Mouse (Mus musculus): Measurements from ENCODE around the gene Tmem131l. TPM values are rescaled to one million over a fixed set of nuclear protein-coding genes. Genes with fewer than 3 reads are reported as not detected.

Tmem131l gene
- polyA plus RNA-seq (2015; fragmentation: Nextera tagmentation; extraction: Ambion mirVana), result 15.5 and 18.3 TPM in 2 replicates

DNA sequence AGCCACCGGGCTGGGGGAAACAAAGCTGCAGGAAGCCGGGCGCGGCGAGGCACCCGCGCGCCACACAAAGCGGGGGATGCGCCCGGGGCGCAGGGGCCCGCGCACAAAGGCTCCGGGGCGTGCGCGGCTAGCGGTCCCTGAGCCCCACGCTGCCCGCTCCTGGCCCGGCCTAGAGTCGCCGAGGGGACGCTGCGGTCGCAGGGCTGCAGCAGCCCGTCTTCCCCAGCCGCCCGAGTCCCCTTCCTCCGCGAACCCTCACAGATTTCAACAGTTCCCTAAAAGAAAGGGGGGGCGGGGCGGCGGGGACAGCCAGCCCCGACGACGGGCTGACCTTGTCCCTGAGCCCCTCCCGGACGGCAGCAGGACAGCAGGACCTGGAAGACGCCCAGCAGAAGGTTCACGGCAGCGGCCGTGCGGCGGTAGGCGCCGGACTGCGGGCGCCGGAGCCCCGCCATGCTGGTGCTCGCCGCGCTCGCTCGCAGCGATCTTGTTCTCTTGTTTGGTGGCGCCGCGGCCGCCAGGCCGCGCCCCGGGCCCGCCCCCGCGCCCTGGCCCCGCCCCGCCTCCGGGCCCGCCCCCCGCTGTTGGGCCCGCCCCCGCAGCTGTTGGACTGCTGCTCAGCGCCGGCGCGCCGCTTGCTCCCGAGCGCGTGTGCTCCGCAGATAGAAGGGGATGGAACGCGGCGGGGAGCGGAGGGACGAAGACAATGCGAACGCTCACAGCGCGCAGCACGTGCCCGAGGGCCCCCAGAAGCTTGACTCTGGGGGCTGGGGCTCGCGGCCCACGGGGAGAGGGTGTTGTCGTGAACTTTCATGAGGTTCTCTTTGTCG, at the start of gene Tmem131l:
Gene Tmem131l, minus strand, starts transcription at position 530 of the 830 bp plus-strand sequence.
- ATAC-seq (ENCODE audit: low FRiP score, low TSS enrichment), result peak; percentile 93
- H3K27me3 ChIP-seq (ENCODE audit: control insufficient read depth, insufficient read depth, low read length), result no peaks in the 10 kb centered on the region
- under 1% methylated on average over 78 of the region's 100 CpGs for whole genome bisulfite sequencing
- H3K9ac ChIP-seq (ENCODE audit: low read length), result peak within 1 kb of the TSS; percentile 88
- H3K4me3 ChIP-seq (ENCODE audit: low read depth, low read length), result peak within 1 kb of the TSS; percentile 96
- H3K4me2 ChIP-seq (replicated peaks; ENCODE audit: low read depth), result peak within 1 kb of the TSS; percentile 100
- TF ChIP-seq CTCF (IDR thresholded peaks at IDR 0.05; ENCODE audit: low read depth) (no peak), EP300 (optimal IDR thresholded peaks at IDR 0.05) (no peak)
- peak; percentile 93 for DNase-seq (ENCODE audit: low spot score)
- H3K4me1 ChIP-seq (replicated peaks; ENCODE audit: control insufficient read depth, insufficient read depth), result peaks cover 8% of the 10 kb centered on the region
- H3K27ac ChIP-seq (replicated peaks), result peak within 1 kb of the TSS; percentile 93
- H3K36me3 ChIP-seq (ENCODE audit: control insufficient read depth, insufficient read depth, low read length), result no peaks in the 10 kb centered on the region
- H3K9me3 ChIP-seq (ENCODE audit: control insufficient read depth, low read length), result no peaks in the 10 kb centered on the region

DNA sequence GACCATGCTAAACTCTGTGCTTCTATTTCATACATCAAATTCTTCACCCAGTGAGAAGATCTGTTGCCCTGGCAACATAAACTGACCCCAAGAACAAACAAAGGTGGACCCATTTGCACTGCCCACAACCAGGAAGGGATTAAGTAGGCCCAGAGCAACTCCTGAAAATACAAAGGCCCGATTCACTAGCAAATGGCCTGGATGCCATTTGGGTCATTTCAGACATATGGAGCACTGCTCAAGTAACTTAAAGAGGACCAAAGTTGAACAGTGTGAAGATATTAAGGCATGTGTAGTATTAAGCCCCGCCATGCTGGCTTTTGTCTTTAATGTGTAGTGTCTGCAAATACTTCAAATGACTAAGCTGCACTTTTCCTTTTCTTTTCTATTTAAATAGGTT, 46.9 kb upstream of the Tmem131l start:
- H3K27ac ChIP-seq (replicated peaks), result no peak overlapping the region
- TF ChIP-seq EP300 (optimal IDR thresholded peaks at IDR 0.05) (no peak), CTCF (IDR thresholded peaks at IDR 0.05; ENCODE audit: low read depth) (no peak)
- no peaks in the 10 kb centered on the region for H3K4me1 ChIP-seq (replicated peaks; ENCODE audit: control insufficient read depth, insufficient read depth)
- H3K4me3 ChIP-seq (ENCODE audit: low read depth, low read length), result no peak overlapping the region
- H3K36me3 ChIP-seq (ENCODE audit: control insufficient read depth, insufficient read depth, low read length), result no peaks in the 10 kb centered on the region
- DNase-seq (ENCODE audit: low spot score), result no peak
- H3K9me3 ChIP-seq (ENCODE audit: control insufficient read depth, low read length), result no peaks in the 10 kb centered on the region
- no peaks in the 10 kb centered on the region for H3K27me3 ChIP-seq (ENCODE audit: control insufficient read depth, insufficient read depth, low read length)
- H3K9ac ChIP-seq (ENCODE audit: low read length), result no peak overlapping the region
- H3K4me2 ChIP-seq (replicated peaks; ENCODE audit: low read depth), result no peak overlapping the region
- 65% methylated on average over 2 of the region's 2 CpGs for WGBS
- no peak for ATAC-seq (ENCODE audit: low FRiP score, low TSS enrichment)

DNA sequence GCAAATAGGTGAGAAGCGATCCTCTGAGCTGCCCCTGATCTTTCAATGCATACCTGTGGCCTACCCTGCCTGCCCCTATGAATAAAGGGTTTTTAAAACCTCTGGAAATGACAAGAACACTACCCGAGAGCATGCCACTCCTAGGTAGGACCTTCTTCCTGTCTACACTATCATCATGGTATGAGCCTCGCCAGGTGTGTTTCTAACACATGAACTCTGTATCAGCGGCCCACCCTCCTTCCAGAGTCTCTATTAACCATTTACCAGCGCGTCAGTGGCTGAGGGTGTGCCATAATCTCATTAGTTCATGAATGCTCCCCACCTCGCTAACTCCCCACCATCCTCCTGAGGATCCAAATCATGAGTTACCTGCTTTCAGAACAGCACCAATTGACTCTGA, 46.4 kb upstream of the Tmem131l start:
- WGBS, result 82% methylated on average over 7 of the region's 7 CpGs
- Histone ChIP-seq H3K4me1 (replicated peaks; ENCODE audit: control insufficient read depth, insufficient read depth) (no peaks in the 10 kb centered on the region), H3K36me3 (ENCODE audit: control insufficient read depth, insufficient read depth, low read length) (no peaks in the 10 kb centered on the region), H3K27me3 (ENCODE audit: control insufficient read depth, insufficient read depth, low read length) (no peaks in the 10 kb centered on the region), H3K27ac (replicated peaks) (no peak overlapping the region), H3K4me3 (ENCODE audit: low read depth, low read length) (no peak overlapping the region), H3K9ac (ENCODE audit: low read length) (no peak overlapping the region), H3K4me2 (replicated peaks; ENCODE audit: low read depth) (no peak overlapping the region), H3K9me3 (ENCODE audit: control insufficient read depth, low read length) (no peaks in the 10 kb centered on the region)
- TF ChIP-seq EP300 (optimal IDR thresholded peaks at IDR 0.05), result no peak
- no peak for TF ChIP-seq CTCF (IDR thresholded peaks at IDR 0.05; ENCODE audit: low read depth)
- ATAC-seq (ENCODE audit: low FRiP score, low TSS enrichment), result no peak
- DNase-seq (ENCODE audit: low spot score), result no peak

DNA sequence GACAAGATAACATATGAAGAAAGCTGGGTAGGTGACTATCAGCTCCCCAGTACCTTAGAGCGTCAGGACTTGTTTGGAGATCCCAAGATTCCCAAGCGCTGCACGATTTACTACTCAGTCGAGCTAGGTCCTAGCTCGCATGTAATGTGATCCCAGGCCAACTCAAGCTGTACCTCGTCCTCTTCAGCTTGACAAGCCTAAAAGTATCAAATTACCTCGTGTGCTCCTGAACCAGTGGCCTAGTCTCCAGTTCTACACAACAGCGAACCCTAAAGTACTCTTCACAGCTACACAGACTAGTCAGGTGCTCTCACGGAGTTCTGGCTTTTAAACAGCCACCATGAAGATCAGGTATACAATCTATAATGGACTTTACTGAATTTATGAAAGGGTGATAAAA, 45.5 kb upstream of the Tmem131l start:
- DNase-seq (ENCODE audit: low spot score), result no peak
- H3K36me3 ChIP-seq (ENCODE audit: control insufficient read depth, insufficient read depth, low read length), result no peaks in the 10 kb centered on the region
- 37% methylated on average over 9 of the region's 9 CpGs for WGBS
- H3K4me3 ChIP-seq (ENCODE audit: low read depth, low read length), result no peak overlapping the region
- no peaks in the 10 kb centered on the region for H3K9me3 ChIP-seq (ENCODE audit: control insufficient read depth, low read length)
- H3K4me1 ChIP-seq (replicated peaks; ENCODE audit: control insufficient read depth, insufficient read depth), result no peaks in the 10 kb centered on the region
- H3K9ac ChIP-seq (ENCODE audit: low read length), result no peak overlapping the region
- TF ChIP-seq CTCF (IDR thresholded peaks at IDR 0.05; ENCODE audit: low read depth), result no peak
- no peak for TF ChIP-seq EP300 (optimal IDR thresholded peaks at IDR 0.05)
- H3K4me2 ChIP-seq (replicated peaks; ENCODE audit: low read depth), result no peak overlapping the region
- H3K27me3 ChIP-seq (ENCODE audit: control insufficient read depth, insufficient read depth, low read length), result no peaks in the 10 kb centered on the region
- no peak for ATAC-seq (ENCODE audit: low FRiP score, low TSS enrichment)
- H3K27ac ChIP-seq (replicated peaks), result no peak overlapping the region

DNA sequence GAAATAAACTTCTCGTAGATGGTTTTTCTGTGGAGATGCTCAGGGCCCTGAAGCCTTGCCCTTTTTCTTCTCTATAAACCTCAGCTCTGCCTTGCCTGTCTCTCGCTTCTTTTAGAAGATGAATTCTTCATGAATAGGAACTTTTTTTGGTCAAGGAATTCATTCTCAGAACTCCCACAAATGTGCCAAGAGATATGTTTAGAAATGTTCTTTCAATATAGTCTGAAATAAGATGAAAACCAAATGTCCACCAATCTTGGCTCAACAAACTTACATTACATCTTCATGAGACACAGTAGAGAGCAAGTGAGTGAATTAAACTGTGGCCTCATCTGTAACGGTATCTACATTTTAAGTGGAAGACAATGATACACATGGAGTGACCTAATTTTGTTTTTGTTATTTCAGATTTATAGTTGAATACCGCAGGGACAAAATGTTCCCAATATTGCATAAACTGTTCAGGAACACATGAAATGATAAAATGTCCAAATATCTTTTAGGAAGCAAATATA, 41.3 kb upstream of the Tmem131l start:
- Histone ChIP-seq H3K9me3 (ENCODE audit: control insufficient read depth, low read length) (no peaks in the 10 kb centered on the region), H3K27ac (replicated peaks) (no peak overlapping the region), H3K36me3 (ENCODE audit: control insufficient read depth, insufficient read depth, low read length) (no peaks in the 10 kb centered on the region), H3K4me2 (replicated peaks; ENCODE audit: low read depth) (no peak overlapping the region), H3K27me3 (ENCODE audit: control insufficient read depth, insufficient read depth, low read length) (no peaks in the 10 kb centered on the region), H3K4me3 (ENCODE audit: low read depth, low read length) (no peak overlapping the region), H3K4me1 (replicated peaks; ENCODE audit: control insufficient read depth, insufficient read depth) (no peaks in the 10 kb centered on the region), H3K9ac (ENCODE audit: low read length) (no peak overlapping the region)
- ATAC-seq (ENCODE audit: low FRiP score, low TSS enrichment) (no peak), DNase-seq (ENCODE audit: low spot score) (no peak)
- no peak for TF ChIP-seq CTCF (IDR thresholded peaks at IDR 0.05; ENCODE audit: low read depth)
- no peak for TF ChIP-seq EP300 (optimal IDR thresholded peaks at IDR 0.05)
- WGBS, result 52% methylated on average over 4 of the region's 4 CpGs

DNA sequence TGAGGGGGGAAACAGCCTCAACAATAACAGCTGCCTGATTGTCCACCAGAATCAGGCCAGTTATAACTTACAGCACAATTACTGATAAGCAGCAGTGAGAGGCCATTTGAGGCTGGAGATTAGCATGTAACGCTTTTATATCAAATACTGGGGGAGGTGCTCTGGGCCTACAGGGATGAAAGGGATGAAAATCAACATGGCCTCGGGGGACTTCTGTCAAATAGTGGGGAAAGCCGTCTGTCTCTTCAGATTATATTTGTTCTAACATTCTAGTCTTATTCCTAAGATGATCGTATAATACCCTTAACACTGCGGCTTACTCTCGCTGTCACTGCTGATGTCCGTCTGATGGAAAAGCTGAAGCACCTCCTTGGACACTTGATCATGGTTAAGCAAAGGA, 40.1 kb upstream of the Tmem131l start:
- WGBS, result 77% methylated on average over 7 of the region's 7 CpGs
- Histone ChIP-seq H3K9ac (ENCODE audit: low read length) (no peak overlapping the region), H3K4me3 (ENCODE audit: low read depth, low read length) (no peak overlapping the region), H3K4me1 (replicated peaks; ENCODE audit: control insufficient read depth, insufficient read depth) (no peaks in the 10 kb centered on the region), H3K27me3 (ENCODE audit: control insufficient read depth, insufficient read depth, low read length) (no peaks in the 10 kb centered on the region), H3K36me3 (ENCODE audit: control insufficient read depth, insufficient read depth, low read length) (no peaks in the 10 kb centered on the region), H3K27ac (replicated peaks) (peak overlapping the region; percentile 63), H3K9me3 (ENCODE audit: control insufficient read depth, low read length) (no peaks in the 10 kb centered on the region), H3K4me2 (replicated peaks; ENCODE audit: low read depth) (no peak overlapping the region)
- no peak for ATAC-seq (ENCODE audit: low FRiP score, low TSS enrichment)
- TF ChIP-seq EP300 (optimal IDR thresholded peaks at IDR 0.05), result no peak
- TF ChIP-seq CTCF (IDR thresholded peaks at IDR 0.05; ENCODE audit: low read depth), result no peak
- no peak for DNase-seq (ENCODE audit: low spot score)

Measured in stomach, postnatal 0 days (tissue).